Mouse (Mus musculus): ENCODE results near the gene Ern1.
A peak's percentile ranks its signal among the peaks of the same experiment; 100 is the strongest.

Ern1 gene

GRCm38 (mm10) chr11:106386409-106386808 lies 101.2 kb downstream of the Ern1 start:
- no peak for DNase-seq

- no peak for DNase-seq
These were observed 104.4 kb downstream of the Ern1 start for GRCm38 (mm10) chr11:106383051-106383790.

GRCm38 (mm10) chr11:106382424-106382823 lies 105.2 kb downstream of the Ern1 start:
- DNase-seq: peak; percentile 50 to 72

- DNase-seq: peak; percentile 65 to 66
These were observed 105.8 kb downstream of the Ern1 start for GRCm38 (mm10) chr11:106381883-106382282.

- no peak for DNase-seq
These were observed 106.6 kb downstream of the Ern1 start for GRCm38 (mm10) chr11:106381011-106381410.

- no peak for DNase-seq
These were observed 112.7 kb downstream of the Ern1 start for GRCm38 (mm10) chr11:106374979-106375378.

GRCm38 (mm10) chr11:106374559-106374958 lies 113.1 kb downstream of the Ern1 start:
- DNase-seq: peak; percentile 48 to 62

GRCm38 (mm10) chr11:106373998-106374397 lies 113.7 kb downstream of the Ern1 start:
- no peak for DNase-seq

GRCm38 (mm10) chr11:106366316-106366715 lies 121.3 kb downstream of the Ern1 start:
- peak; percentile 82 to 88 for DNase-seq

GRCm38 (mm10) chr11:106365366-106365765 lies 122.3 kb downstream of the Ern1 start, which contains the start of gene Prr29:
Prr29 (plus strand) TSS chr11:106365472.
- DNase-seq: no peak

GRCm38 (mm10) chr11:106364712-106365111 lies 122.9 kb downstream of the Ern1 start:
- peak; percentile 62 to 82 for DNase-seq

- no peak for DNase-seq
These were observed 128.3 kb downstream of the Ern1 start for GRCm38 (mm10) chr11:106359350-106359749.

- peak; percentile 28 to 58 for DNase-seq
These were observed 132.1 kb downstream of the Ern1 start for GRCm38 (mm10) chr11:106355382-106356128.

GRCm38 (mm10) chr11:106354181-106354580 lies 133.5 kb downstream of the Ern1 start:
- no peak for DNase-seq

GRCm38 (mm10) chr11:106353188-106353587 lies 134.5 kb downstream of the Ern1 start, which contains the start of gene Scn4a:
Scn4a (minus strand) TSS chr11:106353288.
- DNase-seq: no peak

GRCm38 (mm10) chr11:106351941-106352340 lies 135.7 kb downstream of the Ern1 start:
- no peak for DNase-seq

GRCm38 (mm10) chr11:106351253-106351652 lies 136.4 kb downstream of the Ern1 start:
- no peak for DNase-seq

- DNase-seq: peak in 1 of 2 experiments; percentile 50
These were observed 136.8 kb downstream of the Ern1 start for GRCm38 (mm10) chr11:106350853-106351252.

- DNase-seq: no peak
These were observed 137.9 kb downstream of the Ern1 start for GRCm38 (mm10) chr11:106349772-106350171.

GRCm38 (mm10) chr11:106344910-106345309 lies 142.7 kb downstream of the Ern1 start:
- DNase-seq: no peak

Data from lung, postnatal 4 days (tissue).